Comparison of ENCODE assay signal across 12 mouse cellular contexts in genomic region chr4:142054580-142054979, GRCm38 (mm10). TPM values are rescaled to one million over a fixed set of nuclear protein-coding genes. Genes with fewer than 3 reads are reported as not detected.
DNase-seq lines count a peak whose midpoint lies in the region; ATAC-seq and TF ChIP-seq lines count a peak whose summit lies in the region.
"Had no signal": no experiment of that assay in that cellular context is flagged by ENCODE, and none has a peak within 500 bp of the region (broad histone marks: within the 10 kb centered on the region; RNA-seq: fewer than 3 reads in every experiment).

No protein-coding gene starts in this region.

- H3K4me2 ChIP-seq in kidney, embryonic 14.5 days (replicated peaks; ENCODE audit: low read depth, low read length), result no peak overlapping the region
- H3K4me2 ChIP-seq: limb, embryonic 13.5 days had no signal

- H3K27me3 ChIP-seq in kidney, embryonic 14.5 days (ENCODE audit: control insufficient read depth, insufficient read depth, low read length), result no peaks in the 10 kb centered on the region
- H3K27me3 ChIP-seq: limb, embryonic 13.5 days had no signal

- in situ Hi-C loops in ES-E14 (cut with MboI; ENCODE audit: low sequenced_read_pairs in 2 of 2, unreplicated experiment in 2 of 2), result no loop called here

- H3K36me3 ChIP-seq in kidney, embryonic 14.5 days (ENCODE audit: control insufficient read depth, insufficient read depth, low read length), result no peaks in the 10 kb centered on the region
- peaks cover 2% of the 10 kb centered on the region; the same call in 1 of the 2 replicates for H3K36me3 ChIP-seq in ES-E14 (ENCODE audit: control insufficient read depth, insufficient read depth, low read length, poor library complexity, severe bottlenecking)
- H3K36me3 ChIP-seq: limb, embryonic 13.5 days had no signal

- no peak overlapping the region for H3K9ac ChIP-seq in kidney, embryonic 14.5 days (ENCODE audit: low read depth, low read length)
- H3K9ac ChIP-seq in ES-E14 (ENCODE audit: insufficient read depth, low read depth, low read length, poor library complexity, severe bottlenecking), result no peak overlapping the region
- H3K9ac ChIP-seq: limb, embryonic 13.5 days had no signal

- 85% methylated on average over 11 of the region's 11 CpGs for WGBS in kidney, embryonic 14.5 days

- no peak overlapping the region for H3K27ac ChIP-seq in kidney, embryonic 14.5 days (ENCODE audit: low read depth, low read length)
- H3K27ac ChIP-seq in ES-E14 (ENCODE audit: insufficient read depth, low read depth, low read length, poor library complexity, severe bottlenecking), result no peak overlapping the region
- H3K27ac ChIP-seq: limb, embryonic 13.5 days had no signal

- ATAC-seq in kidney, embryonic 14.5 days (ENCODE audit: low FRiP score, low TSS enrichment), result no peak
- peak; percentile 16 to 32; a peak in 1 of 4 replicates for ATAC-seq in hematopoietic stem cell, adult 5-6 weeks (replicated peaks in 1 of 2; ENCODE audit: insufficient read depth in 1 of 2, low FRiP score in 2 of 2, low TSS enrichment in 1 of 2, low read depth in 1 of 2, poor library complexity in 2 of 2, severe bottlenecking in 2 of 2)
- ATAC-seq in megakaryocyte progenitor cell, adult 5-6 weeks (replicated peaks; ENCODE audit: poor library complexity), result peak; percentile 70
- ATAC-seq: activated CD4-positive, CD25-positive, alpha-beta regulatory T cell, adult 4 months; forebrain, embryonic 16.5 days had no signal

- no peaks in the 10 kb centered on the region for H3K9me3 ChIP-seq in kidney, embryonic 14.5 days (ENCODE audit: control insufficient read depth, low read length)
- no peaks in the 10 kb centered on the region for H3K9me3 ChIP-seq in ES-E14 (ENCODE audit: control insufficient read depth, insufficient read depth, low read depth, low read length)
- H3K9me3 ChIP-seq: limb, embryonic 13.5 days had no signal

- peak; percentile 38 for DNase-seq in kidney, adult 11 months
- DNase-seq in ES-E14 (ENCODE audit: low read depth, low spot score), result no peak
- no peak for DNase-seq in urinary bladder, adult 18-20 months (ENCODE audit: low spot score in 2 of 2)
- no peak for DNase-seq in frontal cortex, postnatal 14 days (ENCODE audit: low spot score in 2 of 2)
- DNase-seq: kidney, adult 18-20 months; lung, postnatal 14 days had no signal

- H3K4me3 ChIP-seq in kidney, embryonic 14.5 days (ENCODE audit: low read length), result no peak overlapping the region
- no peak overlapping the region for H3K4me3 ChIP-seq in ES-E14 (ENCODE audit: insufficient read depth in 1 of 2, low read depth in 1 of 2, low read length in 2 of 2, poor library complexity in 1 of 2, severe bottlenecking in 1 of 2)
- H3K4me3 ChIP-seq: limb, embryonic 13.5 days had no signal

- peaks cover 16% of the 10 kb centered on the region for H3K4me1 ChIP-seq in kidney, embryonic 14.5 days (ENCODE audit: control insufficient read depth, insufficient read depth, low read length)
- peaks cover 6 to 22% of the 10 kb centered on the region in 2 experiments; a peak in 2 of 4 replicates for H3K4me1 ChIP-seq in ES-E14 (ENCODE audit: control insufficient read depth in 2 of 2, insufficient read depth in 2 of 2, low read length in 2 of 2, poor library complexity in 1 of 2)

TF ChIP-seq in ES-E14, 5 proteins besides CTCF, POLR2A, EP300 and RAD21:
- peak; percentile 93 for TF ChIP-seq MAFK (IDR thresholded peaks at IDR 0.05; ENCODE audit: insufficient read depth, low read depth, low read length)
- TF ChIP-seq ZNF384 (IDR thresholded peaks at IDR 0.05; ENCODE audit: low read depth, low read length), result no peak

RNA-seq across cellular contexts. Expression of gene Tmem51, which starts 29.5 kb away (rescaled TPM):
- 16.7 and 23.0 TPM in 2 replicates for polyA plus RNA-seq in kidney, embryonic 14.5 days (2014; fragmentation: Nextera tagmentation; extraction: Ambion mirVana)
- total RNA-seq in ES-E14 (2012; rRNA removed), result 13.6 and 24.0 TPM in 2 replicates
- 0.63 and 0.84 TPM in 2 replicates for total RNA-seq in hematopoietic stem cell, adult 5-6 weeks (2017)
- total RNA-seq in megakaryocyte progenitor cell, adult 5-6 weeks (2015), result 0.47 TPM in 1 of 2 replicates, not detected in the other
- 0.41 and 0.87 TPM in 2 replicates for total RNA-seq in megakaryocyte progenitor cell, adult 5-6 weeks (2017)

RNA-seq across cellular contexts. Expression of gene Fhad1, which starts 39.7 kb away (rescaled TPM):
- 0.15 and 0.60 TPM in 2 replicates for polyA plus RNA-seq in kidney, embryonic 14.5 days (2014; fragmentation: Nextera tagmentation; extraction: Ambion mirVana)
- 0.49 and 0.74 TPM in 2 replicates for total RNA-seq in ES-E14 (2012; rRNA removed)
- not detected in 2 replicates for total RNA-seq in hematopoietic stem cell, adult 5-6 weeks (2017)
- 0.20 TPM in 1 of 2 replicates, not detected in the other for total RNA-seq in megakaryocyte progenitor cell, adult 5-6 weeks (2015)
- 1.2 TPM in 1 of 2 replicates, not detected in the other for total RNA-seq in megakaryocyte progenitor cell, adult 5-6 weeks (2017)
